Mouse (Mus musculus): Measurements from ENCODE around the gene Cad. TPM values are rescaled to one million over a fixed set of nuclear protein-coding genes. Genes with fewer than 3 reads are reported as not detected.

Cad gene
- total RNA-seq, 2 experiments from 2014 or later, result 17.9 to 19.4 TPM

GRCm38 (mm10) chr5:31055216-31056140 lies 898 bp downstream of the Cad start:
- no peak for DNase-seq (ENCODE audit: low spot score in 2 of 2)
- intact Hi-C loops (cut with DNase I), result no loop called here

DNA sequence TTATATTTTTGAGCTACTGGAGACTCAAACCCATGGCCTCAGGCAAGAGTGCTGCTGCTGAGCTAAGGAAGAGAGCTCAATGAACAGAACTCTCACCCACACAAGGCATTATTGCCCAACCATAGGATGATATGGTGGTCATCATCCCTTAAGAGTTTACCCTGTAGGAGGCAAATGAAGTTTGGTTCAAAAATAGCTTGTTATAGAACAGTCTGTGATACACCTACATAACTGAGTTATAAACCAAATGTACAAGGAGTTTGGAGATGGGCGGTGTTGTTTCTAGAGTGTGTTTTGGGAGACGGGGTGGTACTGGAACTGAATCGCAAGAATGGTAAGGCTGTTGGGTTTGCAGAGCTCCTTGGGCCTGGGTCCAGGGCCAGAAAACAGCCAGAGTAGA lies 15.2 kb downstream of the Cad start:
- intact Hi-C loops (cut with DNase I), result no loop called here
- peak in 1 of 2 experiments; percentile 55 for DNase-seq (ENCODE audit: low spot score in 2 of 2)

GRCm38 (mm10) chr5:31071059-31071458 lies 16.5 kb downstream of the Cad start:
- no peak for DNase-seq (ENCODE audit: low spot score in 2 of 2)
- intact Hi-C loops (cut with DNase I), result no loop called here

DNA sequence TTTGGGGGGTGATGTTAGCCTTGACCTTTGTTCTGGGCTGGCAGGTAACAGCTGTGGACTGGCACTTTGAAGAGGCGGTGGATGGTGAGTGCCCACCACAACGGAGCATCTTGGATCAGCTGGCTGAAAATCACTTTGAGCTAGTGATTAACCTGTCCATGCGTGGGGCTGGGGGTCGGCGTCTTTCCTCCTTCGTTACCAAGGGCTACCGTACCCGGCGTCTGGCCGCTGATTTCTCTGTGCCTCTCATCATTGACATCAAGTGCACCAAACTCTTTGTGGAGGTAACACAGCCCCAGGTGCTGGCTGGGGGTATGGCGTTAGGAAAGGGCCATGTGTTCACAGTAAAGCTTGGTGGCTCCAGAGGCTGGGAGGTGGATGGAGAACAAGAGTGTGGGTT lies 17.2 kb downstream of the Cad start:
- intact Hi-C loops (cut with DNase I), result no loop called here
- DNase-seq (ENCODE audit: low spot score in 2 of 2), result no peak

GRCm38 (mm10) chr5:31073176-31073575 lies 18.6 kb downstream of the Cad start:
- intact Hi-C loops (cut with DNase I), result no loop called here
- no peak for DNase-seq (ENCODE audit: low spot score in 2 of 2)

- intact Hi-C loops (cut with DNase I), result no loop called here
- DNase-seq (ENCODE audit: low spot score in 2 of 2), result no peak
Measured at GRCm38 (mm10) chr5:31076346-31076745, 21.8 kb downstream of the Cad start.

- intact Hi-C loops (cut with DNase I), result loop anchor here (5.0 kb wide), 1 partner anchor 42 kb away; no protein-coding TSS in a partner anchor
- DNase-seq (ENCODE audit: low spot score in 2 of 2), result peak; percentile 68 to 83
Measured at GRCm38 (mm10) chr5:31080059-31080794, 25.6 kb downstream of the Cad start.

DNA sequence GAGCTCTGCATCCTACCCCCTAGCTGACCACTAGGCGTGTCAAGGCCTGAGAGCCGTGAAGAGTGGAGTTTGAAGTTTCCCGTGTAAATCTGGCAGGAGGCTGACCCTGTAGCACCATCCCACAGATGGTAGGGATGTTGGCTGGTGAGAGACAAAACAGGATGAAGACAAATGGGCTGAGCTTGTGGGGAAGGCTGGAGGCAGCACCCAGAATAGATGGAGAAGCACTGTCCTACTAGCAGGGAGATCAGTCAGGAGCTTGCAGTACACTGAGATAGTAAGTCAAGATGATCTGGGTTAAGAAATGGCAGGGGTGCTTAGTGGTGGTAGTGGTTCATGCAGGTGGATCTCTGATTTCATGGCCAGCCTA lies 26.2 kb downstream of the Cad start:
- intact Hi-C loops (cut with DNase I), result loop anchor here (5.0 kb wide), 1 partner anchor 42 kb away; no protein-coding TSS in a partner anchor
- DNase-seq (ENCODE audit: low spot score in 2 of 2), result no peak

DNA sequence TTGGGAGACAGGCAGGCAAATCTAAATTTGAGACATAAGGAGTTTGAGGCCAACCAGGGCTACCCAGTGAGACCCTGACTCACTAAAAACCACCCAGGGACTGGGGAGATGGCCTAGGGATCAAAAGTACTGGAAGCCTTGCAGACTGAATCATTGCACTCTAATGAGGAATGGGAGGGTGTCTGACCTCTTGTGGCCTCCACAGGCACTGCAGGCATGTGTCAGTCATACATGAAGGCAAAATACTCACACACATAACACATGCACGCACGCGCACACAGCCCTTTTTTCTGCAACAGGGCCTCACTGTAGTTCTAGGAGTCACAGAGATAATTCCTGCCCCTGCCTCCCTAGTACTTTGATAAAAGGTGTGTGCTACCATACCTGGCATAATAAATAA lies 26.8 kb downstream of the Cad start:
- intact Hi-C loops (cut with DNase I), result loop anchor here (5.0 kb wide), 1 partner anchor 41 kb away; no protein-coding TSS in a partner anchor
- DNase-seq (ENCODE audit: low spot score in 2 of 2), result peak; percentile 63 to 70

DNA sequence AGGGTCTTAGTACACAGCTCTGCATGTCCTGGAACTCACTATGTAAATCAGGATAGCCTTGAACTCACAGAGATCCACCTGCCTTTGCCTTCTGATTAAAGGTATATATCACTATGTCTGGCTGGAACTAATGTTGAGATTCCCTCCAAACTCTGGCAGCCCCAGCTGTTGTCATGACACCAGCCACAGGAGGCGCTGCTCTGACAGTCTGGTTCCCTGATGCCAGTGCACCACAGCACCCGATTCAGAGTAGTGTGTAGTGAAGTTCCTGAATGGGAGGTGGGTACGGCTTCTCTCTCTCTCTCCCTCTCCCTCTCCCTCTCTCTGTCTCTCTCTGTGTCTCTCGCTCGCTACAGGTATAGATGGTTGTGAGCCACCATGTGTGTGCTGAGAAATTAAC lies 27.8 kb downstream of the Cad start:
- intact Hi-C loops (cut with DNase I), result loop anchor here (5.0 kb wide), 1 partner anchor 40 kb away; no protein-coding TSS in a partner anchor

GRCm38 (mm10) chr5:31082935-31083625 lies 28.5 kb downstream of the Cad start:
- intact Hi-C loops (cut with DNase I), result loop anchor here (5.0 kb wide), 1 partner anchor 39 kb away; no protein-coding TSS in a partner anchor

More for the DNA sequence above, 27.8 kb downstream of the Cad start:
- peak; percentile 74 to 84 for DNase-seq (ENCODE audit: low spot score in 2 of 2)

GRCm38 (mm10) chr5:31083949-31084348 lies 29.4 kb downstream of the Cad start:
- intact Hi-C loops (cut with DNase I), result loop anchor here (5.0 kb wide), 1 partner anchor 38 kb away; no protein-coding TSS in a partner anchor

More at GRCm38 (mm10) chr5:31082935-31083625, 28.5 kb downstream of the Cad start:
- DNase-seq (ENCODE audit: low spot score in 2 of 2), result no peak

DNA sequence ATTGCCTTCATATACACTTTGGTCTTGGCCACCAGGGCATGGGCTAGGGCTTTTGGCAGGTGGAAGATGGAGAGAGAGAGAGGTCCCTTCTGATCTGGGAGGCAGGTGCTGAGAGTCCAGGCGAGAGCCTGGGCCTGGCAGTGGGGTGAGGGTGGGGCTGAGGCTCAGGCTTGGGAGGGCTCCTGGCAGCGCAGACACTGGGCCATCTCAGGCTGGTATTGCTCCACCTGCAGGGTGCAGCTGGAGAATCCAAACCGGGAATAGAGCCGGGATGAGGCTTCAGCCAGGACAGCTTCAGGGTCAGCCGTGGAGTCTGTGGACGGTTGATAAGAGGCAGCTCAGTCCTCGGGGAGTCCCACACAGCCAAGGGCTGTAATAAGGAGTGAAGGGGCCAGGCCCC lies 32.0 kb downstream of the Cad start:
- intact Hi-C loops (cut with DNase I), result no loop called here
- no peak for DNase-seq (ENCODE audit: low spot score in 2 of 2)

More at GRCm38 (mm10) chr5:31083949-31084348, 29.4 kb downstream of the Cad start:
- no peak for DNase-seq (ENCODE audit: low spot score in 2 of 2)

DNA sequence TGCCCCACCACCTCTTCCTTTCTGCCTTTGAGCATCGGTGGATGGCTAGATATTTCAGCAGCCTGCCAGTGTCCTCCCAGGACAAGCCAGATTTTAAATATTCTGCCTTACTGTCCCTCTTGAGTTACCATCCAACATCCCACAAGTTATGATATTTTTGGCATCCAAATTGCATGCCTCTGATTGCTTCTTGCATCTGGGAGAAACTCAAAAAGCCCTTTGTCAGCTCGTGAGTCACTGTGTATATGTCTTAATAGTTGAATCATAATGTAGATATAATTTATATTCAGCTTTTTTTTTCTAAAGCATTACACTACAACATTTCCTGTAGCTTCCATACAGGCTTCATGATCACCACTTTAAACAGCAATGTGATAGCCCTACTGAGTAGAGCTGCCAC lies 32.6 kb downstream of the Cad start:
- intact Hi-C loops (cut with DNase I), result no loop called here
- no peak for DNase-seq (ENCODE audit: low spot score in 2 of 2)

DNA sequence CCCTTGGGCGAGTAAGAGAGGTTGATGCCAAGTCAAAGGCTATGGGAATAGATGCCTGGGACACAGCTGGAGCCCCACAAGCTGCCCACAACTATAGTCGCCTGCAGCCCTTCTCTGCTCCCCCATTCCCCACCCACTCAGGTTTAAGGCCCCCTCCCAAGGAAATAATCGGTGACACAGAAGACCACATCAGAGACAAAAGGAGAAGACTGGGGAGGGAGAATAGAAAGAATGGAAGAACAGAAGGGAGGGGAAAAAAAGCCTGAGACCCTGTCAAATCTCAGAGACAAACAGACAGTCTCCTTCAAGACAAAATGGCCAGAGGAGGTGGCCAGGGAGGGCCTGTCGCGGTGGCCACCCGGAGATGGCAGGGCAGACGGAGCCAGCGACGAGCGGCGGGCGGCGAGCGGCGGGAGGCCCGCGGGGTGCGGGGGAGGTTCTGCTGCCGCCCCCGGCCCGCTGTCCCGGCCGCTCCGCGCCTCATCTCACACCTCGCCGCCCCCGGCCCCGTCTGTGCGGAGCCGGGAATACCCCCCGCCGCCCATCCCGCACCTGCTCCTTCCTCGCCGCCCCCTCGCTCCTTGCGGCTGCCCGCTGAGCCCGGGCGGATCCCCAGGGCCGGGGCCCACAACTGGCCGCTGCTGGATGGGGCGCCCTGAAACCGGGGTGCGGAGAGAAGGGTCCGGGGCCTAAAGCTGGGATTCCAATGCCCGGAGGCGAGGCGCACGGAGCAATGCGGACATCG lies 37.8 kb downstream of the Cad start:
- intact Hi-C loops (cut with DNase I), result loop anchor here (5.0 kb wide), 1 partner anchor 35 kb away; no protein-coding TSS in a partner anchor
- peak in 1 of 2 experiments; percentile 65 for DNase-seq (ENCODE audit: low spot score in 2 of 2)

- intact Hi-C loops (cut with DNase I), result loop anchor here (5.0 kb wide), 1 partner anchor 34 kb away; no protein-coding TSS in a partner anchor
Measured at GRCm38 (mm10) chr5:31093151-31094041, 38.8 kb downstream of the Cad start.

DNA sequence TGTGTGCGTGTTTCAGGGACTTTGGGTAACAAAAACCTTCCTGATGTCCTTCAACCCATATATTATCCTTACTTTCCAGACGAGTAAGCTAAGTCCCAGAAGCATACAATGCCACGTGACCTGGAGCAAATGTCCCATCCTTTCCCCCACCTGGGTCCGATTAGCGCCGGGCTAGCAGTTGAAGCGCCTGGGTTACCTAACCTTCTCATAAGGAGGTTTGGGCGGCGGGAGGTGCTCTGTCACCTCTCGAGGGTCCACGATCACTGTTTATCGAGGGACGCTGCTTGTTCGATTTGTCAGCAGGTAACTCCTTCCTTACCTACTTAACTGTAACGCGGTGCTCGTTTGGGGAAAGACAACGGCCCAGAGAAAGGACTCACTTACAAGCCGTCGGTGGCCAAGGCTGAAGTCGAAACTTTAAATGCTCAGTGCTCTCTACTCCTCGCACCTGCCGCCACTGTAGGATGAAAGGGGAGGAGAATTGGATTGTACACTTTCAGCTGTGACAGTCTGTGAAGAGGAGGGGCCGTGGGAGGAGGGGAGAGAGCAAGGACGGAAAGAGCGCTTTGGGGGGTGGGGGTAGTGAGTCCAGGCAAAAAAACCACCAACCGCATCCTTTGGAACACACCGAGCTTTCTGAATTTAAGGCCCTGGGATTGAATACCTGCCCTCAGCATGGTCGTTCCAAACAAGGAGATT lies 39.7 kb downstream of the Cad start:
- DNase-seq (ENCODE audit: low spot score in 2 of 2), result no peak
- intact Hi-C loops (cut with DNase I), result loop anchor here (5.0 kb wide), 1 partner anchor 33 kb away; no protein-coding TSS in a partner anchor

More at GRCm38 (mm10) chr5:31093151-31094041, 38.8 kb downstream of the Cad start:
- DNase-seq (ENCODE audit: low spot score in 2 of 2), result peak; percentile 63 to 82
